Mouse (Mus musculus): ENCODE data around the gene Mxra7.

Mxra7 gene

DNA sequence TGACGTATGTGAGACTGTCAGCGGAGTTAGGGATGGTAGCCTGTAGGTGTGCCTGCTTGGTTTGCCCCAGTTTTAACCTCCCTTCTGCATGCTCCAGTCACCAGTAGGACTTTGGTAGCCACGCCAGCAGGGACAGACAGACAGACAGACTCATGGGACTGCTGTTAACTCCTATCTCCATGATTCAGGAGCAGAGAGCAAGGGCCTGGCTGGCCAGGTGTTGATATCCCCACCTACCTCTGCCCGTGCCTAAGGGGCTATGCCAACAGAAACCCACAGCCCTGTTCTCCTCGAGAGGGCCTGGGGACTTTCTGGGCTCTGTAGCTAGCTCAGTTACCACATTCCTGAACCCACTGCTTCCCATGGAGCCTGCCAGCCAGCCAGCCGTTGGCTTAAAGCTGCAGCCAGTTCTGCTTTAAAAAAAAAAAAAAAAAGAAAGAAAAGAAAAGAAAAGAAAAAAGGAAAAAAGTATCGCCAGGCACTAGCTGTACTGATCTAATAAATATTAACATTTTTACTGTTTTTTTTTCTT lies 12.9 kb downstream of the Mxra7 start:
- peak in 1 of 2 experiments; percentile 65 for DNase-seq

DNA sequence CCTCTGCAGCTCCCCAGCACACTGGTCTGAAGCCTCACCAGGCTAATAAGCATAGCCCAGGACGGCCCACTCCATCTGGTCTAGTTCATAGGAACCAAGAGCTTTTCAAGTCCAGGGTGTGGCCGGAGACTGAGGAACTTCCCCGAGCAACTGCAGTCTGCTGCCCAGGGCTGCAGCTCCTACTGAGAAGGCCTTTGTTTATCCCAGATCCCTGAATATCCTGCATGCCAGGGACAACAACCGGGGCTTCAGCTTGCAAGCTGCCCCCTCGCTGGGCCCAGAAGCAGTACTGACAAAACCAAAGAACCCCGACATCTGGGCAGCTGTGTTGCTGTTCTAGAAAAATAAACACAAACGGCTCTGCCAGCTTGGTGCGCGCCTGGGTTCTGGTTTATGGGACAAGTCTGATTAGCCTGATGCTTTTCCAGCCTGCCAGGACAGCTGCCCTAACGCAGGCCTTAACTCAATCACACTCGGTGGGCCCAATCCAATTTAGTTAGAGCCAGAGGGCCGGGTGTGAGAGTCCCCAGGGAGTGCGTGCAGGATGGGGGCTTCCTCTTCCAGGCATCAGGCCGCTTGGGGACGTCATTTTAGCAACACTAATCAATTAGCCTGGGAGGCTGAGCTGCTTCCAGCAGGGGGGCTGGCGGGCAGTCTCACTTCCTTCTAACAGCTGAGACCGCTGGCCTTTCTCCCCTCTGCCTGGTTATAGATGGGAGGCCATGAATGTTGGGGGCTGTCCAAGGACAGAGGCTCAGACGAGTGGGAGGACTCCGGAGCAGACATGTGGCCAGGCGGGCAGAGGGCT lies 13.6 kb downstream of the Mxra7 start:
- DNase-seq, result peak; percentile 82 to 93

DNA sequence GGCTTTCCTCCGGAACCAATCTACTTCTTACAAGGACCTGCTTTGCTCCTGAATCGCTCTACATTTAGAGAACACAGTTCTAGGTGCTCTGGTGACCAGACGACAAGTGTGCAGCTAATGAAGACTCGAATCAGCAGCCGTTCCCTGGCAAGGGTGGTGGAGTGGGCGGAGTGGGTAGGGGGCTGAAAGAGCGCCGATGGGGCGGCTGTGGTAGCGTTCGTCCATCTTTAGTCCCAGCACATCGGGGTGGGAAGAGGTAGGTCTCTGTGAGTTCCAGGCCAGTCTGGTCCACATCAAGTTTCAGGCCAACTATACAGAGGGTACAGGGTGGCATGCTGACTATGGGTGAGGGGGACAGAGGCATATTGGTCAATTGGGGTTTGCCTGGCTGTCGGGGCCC lies 14.2 kb downstream of the Mxra7 start:
- no peak for DNase-seq

DNA sequence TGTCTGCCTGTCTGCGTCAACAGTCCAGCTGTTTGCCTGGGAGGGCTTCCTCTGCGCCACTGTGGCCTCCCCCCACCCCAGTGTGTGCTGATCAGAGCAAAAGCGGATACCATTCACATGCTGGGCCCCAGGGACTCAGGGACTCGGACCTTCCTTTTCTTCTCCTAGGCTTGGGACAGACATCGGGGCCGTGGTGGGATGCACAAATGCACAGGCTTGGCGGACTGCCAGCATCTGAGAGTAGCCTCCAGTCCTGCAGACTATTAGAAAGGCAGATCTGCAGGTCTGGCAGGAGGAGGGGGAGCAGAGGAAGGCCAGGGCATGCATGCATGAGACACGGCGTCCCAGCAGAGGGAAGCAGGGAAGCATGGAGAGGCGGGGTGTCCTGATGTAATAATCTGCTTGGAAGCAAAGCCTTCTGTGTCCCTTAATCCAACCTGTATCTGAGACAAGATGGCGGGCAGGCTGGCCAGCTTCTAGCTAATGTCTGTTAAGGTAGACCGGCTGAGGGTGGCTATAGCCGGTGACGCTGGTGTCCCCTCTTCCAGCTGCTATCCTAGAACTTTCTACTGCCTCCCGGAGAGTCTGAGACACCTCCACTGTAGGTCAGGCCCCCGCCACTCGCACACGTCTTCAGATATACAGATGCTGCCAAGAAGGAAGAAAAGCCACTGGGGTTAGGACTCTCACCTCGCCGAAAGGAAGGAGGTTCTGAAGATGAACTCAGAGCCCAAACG lies 14.9 kb downstream of the Mxra7 start:
- DNase-seq, result peak; percentile 54 to 78

DNA sequence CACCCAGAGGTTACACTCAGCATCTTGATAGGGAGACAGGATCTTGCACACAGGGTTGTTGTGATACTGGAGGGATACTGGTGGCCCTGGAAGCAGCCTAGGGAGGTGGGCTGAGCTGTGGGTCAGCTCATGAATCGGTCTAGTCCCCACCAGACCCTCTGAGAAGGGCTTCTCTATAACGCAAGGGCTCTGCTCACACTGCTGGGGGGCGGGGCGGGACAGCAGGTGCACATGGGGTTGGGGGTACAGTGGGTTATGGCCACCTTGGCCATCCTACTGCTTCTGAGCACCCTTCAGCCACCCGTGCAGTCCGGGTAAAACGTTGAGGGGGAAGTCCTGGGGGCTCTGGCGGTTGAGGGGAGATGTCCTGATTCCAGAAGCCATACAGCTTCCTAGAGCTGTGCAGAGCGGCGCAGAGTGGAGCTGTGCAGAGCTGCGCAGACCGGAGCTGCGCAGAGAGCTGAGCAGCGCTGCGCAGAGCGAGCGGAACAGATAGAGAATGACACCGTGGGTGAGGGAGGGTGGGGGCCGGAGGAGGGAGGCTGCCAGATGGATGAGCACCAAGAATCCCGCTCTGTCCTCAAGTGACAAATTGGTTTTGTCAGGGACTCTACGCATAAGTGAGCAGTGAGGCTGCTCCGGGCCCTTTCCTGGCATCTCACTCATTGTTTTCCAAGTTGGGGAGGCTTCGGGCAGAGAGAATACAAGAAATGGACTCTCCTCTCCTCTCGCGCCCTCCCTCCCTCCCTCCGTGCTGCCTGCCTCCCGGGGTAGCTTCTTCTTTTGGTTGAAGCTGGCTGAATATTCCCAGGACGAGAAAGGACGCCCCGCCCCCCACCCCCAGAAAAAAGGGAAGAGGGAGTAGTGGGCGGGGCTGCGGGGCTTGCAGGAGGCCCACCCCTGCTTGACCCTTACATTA lies 16.6 kb downstream of the Mxra7 start:
- peak; percentile 78 to 88 for DNase-seq

DNA sequence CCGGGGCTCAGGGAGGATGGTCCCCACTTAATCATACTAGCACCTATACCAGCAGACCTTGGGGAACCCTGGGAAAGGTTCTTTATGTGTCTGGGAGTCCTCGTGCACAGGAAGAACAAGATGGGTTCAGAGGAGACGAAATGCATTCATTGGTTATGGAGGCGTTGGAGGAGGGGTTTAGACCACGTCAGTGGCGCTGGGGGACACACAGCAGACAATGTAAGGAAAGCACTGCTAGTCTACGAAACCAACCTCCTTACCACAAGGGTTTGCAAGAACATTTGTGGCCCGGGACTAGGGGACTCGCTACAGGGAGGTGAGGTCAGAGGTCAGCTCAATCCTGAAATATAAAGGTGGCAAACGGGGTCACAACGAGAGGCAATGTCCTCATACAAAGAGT lies 17.3 kb downstream of the Mxra7 start:
- no peak for DNase-seq

DNA sequence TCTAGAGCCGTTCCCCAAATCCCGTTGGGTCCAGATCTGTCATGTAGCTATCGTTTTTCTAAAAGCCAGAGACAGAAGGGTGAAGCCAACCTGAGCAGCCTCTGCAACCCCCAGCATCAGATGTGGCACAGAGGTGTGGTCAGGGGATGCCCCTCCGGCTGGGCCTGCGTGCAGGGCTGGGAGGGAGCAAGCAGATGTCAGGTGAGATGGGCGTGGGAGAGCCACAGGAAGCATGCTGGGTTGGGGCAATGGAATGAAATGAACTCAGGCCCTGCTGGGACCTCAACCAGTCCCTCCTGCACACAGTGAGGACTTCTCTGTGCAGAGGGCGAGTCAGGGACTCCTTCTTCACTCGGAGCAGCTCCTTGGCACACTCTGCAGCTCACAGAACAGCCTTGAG lies 18.3 kb downstream of the Mxra7 start:
- DNase-seq, result no peak

DNA sequence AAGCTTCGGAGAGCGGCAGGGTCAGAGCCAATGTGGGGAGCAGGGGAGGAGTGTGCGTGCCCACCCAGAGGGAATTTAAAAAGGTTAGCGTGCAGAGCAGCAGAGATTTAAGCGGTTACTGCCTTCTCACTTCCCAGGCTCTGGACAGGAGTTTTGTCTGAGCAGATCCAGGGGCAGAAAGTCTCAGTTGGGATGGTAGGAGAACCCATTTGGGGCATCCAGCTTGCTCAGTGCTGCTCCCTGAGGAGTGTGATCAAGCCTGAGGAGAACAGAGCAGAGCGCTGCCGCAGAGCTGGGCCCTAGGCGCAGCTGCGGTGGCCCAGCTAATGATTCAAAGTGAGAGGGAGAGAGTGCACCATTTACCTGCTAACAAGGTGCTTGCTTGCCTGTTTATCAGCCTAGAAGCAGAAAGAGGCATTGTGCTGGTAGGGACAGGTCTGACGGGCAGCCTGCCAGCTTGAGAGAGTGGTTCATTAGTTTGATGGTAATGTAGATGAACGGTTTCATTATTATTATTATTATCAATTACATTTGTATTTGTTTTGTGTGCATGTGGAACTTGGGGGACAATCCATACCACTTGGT lies 18.9 kb downstream of the Mxra7 start:
- DNase-seq, result no peak

DNA sequence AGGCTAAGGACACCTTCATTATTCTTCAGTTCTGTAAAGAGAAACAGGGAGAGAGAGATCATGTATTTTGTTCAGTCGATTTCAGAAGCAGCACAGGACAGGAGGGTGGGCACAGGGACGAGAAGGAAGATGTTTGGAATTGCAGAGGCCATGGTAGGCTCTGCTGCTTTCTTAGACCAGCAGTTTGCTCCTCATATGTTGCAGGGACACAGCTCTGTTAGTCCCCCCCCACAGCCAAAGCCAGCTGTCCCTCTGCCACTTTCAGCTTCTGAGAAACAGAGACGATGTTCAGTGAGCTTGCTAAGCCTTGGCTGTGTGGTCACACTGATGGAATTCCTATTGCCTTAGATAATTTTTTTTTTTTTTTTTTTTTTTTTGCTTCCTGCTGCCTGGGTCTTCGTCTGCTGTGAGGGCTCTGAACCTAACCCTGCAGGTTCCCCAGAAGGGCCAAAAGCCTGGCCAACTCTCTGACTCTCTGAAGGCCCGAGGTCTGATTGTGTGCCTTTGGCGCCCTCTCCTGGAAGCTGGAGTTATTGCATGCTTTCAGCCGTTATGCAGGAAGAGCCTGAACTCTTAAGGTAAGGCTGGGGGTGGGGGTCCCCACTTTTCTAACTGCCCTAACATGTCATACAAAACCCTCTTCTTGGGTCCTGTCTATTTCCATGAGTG lies 19.8 kb downstream of the Mxra7 start:
- peak; percentile 87 to 89 for DNase-seq

DNA sequence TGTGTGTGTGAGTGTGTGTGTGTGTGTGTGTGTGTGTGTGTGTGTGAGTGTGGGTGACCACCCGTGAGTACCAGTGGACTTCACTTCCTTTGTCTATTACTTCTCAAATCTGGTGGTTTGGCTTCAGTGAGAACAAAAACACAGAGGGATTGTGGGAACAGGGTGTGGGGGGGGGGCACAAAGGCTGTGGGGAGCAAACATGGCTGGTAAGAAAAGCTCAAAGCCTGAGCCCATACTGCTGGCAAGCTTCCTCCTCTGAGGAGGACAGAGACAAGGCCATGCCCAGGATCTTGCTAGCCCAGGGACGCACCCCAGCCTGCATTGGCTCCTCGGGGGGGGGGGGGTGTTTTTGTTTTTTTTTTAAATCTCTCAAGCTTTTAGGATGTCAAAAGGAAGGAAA lies 20.3 kb downstream of the Mxra7 start:
- DNase-seq, result no peak

DNA sequence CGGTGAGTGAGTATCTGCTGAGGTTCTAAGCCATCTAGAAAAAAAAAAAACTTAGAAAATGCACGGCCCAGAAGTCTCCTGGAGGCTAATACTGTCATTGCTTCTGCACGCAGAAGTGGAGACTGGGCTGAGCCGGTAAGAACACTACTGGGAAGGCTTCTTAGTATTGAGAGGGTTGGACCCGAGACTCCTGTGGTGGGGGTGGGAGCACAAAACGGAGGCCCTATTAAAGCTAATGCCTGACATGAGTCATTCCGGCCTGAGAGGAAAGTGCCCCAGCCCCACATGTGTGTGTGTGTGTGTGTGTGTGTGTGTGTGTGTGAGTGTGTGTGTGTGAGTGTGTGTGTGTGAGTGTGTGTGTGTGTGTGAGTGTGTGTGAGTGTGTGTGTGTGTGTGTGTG lies 20.7 kb downstream of the Mxra7 start:
- peak in 1 of 2 experiments; percentile 26 for DNase-seq

DNA sequence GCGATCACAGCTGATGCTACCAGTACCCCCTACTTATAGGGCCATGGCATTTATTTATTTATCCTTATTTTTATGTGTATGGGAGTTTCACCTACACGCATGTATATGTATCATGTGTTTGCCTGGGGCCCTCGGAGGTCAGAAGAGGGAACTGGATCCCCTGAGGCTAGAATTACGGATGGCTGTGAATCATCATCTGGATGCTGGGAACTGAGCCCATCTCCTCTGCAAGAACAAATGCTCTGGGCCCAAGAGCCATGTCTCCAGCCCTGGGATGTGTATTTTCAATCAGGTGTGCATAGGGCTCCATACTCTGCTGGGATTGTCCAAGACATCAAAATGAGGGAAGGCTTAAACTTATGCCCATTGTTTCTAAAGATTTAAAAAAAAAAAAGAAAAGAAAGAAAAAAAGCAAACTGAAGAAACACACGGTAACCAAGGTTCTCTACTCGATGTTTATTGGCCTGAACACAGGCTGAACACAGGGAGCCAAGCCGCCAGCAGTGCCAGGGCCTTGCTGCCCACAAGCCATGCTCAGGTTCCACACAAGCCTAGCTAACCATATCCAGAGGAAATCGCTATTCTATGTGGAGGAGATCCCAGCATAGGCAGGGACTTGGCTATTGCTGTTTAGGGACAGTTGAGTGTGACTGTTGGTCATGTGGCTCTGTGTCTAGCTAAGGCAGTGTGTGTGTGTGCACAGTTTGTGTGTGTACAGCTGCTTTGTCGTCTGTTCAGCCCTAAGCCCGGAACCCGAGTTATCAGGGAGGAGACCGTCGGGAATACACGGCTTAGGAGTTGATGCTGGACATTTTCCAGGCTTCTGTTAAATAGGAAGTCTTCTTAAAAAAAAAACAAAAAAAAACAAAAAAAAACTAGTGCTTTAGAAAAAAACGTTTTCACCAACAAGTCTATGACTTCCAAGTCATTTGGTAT lies 21.4 kb downstream of the Mxra7 start:
- peak in 1 of 2 experiments; percentile 33 for DNase-seq

DNA sequence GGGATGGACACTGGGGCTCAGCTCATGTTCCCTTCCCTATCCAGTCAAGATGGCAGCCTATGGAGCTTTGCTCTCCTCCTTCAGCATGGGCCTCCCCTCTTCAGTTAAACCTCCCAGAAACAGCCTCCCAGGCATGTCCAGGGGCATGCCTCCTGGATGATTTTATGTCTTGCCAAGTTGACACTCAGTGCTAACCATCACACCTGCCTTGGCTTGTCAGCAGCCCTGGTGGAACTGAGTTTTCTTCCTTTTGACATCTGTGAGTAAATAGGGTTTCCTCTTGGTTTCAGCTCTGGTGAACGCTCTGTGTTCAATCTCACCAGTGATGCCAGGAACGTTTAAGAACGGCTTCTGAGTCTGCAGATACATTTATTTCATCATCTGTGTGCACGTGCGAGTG lies 25.1 kb downstream of the Mxra7 start:
- DNase-seq, result no peak

DNA sequence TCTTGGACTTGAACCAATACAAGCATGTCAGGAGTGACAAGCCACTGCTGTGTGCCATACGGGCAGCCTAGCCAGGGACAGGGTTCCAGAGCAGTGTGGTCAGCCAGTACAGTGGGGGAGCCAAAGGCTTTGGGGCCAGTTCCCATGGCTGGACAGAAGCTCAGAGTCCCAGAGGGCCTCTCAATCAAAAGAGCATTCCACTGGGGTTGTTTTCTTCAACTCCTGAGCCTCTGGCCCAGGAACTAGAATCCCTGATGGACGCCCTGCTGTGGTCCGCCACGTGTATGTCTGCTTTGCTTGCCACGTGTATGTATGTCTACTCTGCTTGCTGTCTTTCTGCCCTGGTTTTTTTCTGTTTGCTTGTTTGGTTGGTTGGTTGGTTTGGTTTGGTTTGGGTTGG lies 26.7 kb downstream of the Mxra7 start:
- no peak for DNase-seq

DNA sequence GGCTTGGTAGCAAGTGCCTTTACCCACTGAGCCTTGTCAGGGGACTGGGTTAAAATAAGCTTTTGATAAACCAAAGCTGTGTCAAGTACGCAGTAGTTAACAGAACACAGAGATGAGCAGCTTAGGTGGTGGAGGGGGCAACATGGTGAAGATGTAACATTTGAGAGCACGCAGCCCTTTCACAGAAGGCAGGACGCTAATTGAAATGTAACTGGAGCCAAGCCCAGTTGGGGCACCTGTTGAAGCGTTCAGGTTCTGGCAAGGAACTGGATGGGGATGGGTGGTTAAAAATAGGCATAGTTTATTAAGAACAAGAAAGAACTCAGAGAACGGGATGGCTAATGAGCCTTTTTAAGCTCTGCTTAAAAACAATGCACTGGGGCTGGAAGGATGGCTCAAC lies 28.5 kb downstream of the Mxra7 start:
- DNase-seq, result no peak

DNA sequence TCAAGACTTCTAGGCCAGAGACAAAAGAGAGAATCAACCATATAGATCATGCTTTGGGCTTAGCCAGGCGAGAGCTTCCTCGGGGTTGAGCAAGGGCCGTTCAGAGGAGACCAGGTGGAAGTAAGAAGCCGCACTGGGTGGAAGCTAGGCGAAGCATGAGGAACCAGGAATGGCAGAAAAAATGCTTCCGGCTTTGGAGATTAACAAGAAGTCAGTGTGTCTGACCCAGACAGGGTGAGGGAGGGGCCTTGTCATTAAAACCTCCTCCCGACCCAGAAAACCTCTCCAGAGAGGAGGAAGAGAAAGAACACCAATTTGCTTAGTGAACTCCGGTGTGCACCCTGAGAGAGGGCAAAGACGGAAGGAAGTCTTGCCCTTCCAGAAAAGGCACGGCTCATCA lies 43.6 kb downstream of the Mxra7 start:
- DNase-seq, result no peak

DNA sequence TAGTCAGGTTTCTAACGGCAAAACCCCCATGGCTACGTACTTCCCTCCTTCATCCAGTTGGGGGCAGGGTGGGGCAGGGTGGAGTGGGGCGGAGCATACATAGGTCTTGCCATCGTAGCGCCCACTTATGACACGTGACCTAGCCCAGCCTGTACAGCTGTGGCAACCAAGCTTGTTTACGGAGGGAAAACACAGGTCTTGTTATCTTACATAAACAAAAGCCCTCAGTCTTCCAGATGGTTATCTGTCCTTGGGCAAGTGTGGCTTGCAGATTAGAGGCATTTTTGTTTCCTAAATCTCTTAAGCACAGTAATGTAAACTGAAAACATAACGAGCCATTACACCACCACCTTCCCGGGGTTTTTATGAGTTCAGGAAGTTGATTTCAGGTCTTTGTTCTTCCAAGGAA lies 45.1 kb downstream of the Mxra7 start:
- peak; percentile 70 to 78 for DNase-seq

DNA sequence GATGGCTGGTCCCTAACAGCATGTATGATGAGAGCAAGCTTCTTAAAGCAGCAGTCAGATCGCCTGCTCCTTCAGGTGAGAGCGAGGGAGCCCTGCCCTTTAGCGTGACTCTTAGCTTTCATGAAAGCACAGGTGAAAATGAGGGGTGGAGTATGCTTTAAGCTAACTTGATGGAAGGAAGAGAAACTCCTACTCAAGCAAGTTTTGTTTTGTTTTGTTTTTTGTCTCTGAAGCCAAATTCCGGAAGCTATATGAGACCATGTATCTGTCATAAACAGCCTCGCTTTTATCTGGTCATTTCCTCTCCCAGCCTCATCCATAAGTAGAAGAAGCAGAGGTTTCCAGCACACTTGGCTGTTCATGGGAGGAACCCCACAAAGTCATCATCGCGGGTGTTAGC lies 52.4 kb downstream of the Mxra7 start, which contains the start of gene St6galnac1:
St6galnac1 (minus strand) TSS at position 101 of the 400 bp plus-strand sequence.
- DNase-seq, result no peak

DNA sequence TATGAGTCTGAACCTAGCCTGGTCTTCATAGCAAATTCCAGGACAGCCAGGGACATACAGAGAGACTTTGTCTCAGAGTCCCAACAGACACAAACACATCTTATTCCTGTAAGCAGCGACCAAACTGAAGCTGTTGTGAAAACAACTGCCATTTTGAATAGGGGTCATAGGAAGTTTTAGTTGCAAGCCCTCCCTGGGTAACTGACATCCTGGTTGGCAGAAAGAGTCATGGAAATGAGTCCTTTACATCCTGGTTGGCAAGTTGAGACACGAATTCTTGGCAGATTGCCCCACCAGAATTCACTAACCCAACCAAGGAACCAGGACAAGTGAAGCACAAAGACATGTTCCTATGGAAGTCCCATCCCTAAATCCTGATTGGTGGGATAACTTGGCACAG lies 54.6 kb downstream of the Mxra7 start:
- DNase-seq, result no peak

DNA sequence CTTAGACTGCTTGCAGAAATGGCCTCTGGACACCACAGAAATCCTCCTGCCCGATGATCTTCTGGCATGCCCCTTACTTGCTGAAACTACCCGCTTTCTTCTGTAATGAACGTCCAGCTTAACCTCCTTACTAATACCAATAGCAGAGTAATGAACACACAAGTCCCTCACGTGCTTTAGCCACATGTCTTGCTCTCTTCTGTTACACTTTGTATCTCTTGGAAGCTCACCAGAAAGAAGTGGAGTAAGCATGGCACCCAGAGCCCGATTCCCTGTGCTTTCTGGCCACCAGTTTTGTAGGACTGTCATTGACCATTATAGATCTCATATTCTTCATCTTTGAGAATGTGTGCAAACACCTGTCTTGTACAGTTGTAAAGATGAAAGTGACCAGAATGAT lies 58.0 kb downstream of the Mxra7 start:
- no peak for DNase-seq

DNA sequence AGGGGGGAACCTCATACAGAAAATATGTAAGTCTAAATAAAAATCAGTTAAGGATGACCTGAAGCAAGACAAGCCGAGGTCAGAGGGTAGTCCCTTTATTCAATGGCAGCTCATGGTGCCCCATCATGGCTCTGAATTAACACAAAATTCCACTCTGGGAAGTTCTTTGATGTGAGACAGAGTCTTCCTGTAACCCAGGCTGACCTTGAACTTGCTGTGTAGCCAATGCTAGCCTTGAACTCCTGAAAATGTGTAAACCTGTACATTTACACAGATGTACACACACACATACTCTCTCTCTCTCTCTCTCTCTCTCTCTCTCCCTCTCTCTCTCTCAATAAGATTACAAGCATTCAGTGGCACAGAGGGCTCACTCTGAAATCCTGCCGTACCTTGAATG lies 62.9 kb downstream of the Mxra7 start:
- DNase-seq, result no peak

All from lung, postnatal 4 days (tissue).